Comparison of ENCODE assay signal across 14 mouse cellular contexts in the genomic region with DNA sequence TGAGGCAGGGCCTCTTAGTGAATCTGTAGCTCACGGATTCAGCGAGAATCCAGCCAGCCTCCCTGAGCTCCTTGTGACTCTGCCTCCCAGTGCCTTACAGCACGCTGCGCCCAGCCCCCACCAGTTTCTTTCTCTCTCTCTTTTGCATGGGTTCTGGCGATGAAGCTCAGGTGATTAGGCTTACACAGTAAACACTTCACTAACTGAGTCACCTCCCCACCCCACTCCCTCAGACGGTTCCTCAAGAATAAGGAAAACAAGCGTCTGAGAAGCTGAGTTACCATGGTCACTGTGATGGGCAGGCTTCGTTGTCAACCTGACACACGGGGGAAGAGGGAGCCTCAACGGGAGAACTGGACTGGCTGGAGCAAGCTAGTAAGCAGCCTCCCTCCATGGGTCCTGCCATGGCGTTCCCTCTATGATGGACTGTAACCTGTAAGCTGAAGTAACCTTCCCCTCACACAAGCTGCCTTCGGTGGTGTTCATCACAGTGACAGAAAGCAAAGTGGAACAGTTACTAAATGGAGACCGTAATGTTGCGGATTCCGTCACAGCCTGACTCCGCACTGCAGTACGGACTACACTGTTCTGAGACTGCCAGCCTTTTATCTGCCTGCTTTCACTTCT. TPM values are rescaled to one million over a fixed set of nuclear protein-coding genes. Genes with fewer than 3 reads are reported as not detected.
A peak's percentile ranks its signal among the peaks of the same experiment; 100 is the strongest.
DNase-seq lines count a peak whose midpoint lies in the region; ATAC-seq and TF ChIP-seq lines count a peak whose summit lies in the region.
"Had no signal": no experiment of that assay in that cellular context is flagged by ENCODE, and none has a peak within 500 bp of the region (broad histone marks: within the 10 kb centered on the region; RNA-seq: fewer than 3 reads in every experiment).

No protein-coding gene starts in this region.

- no peak overlapping the region for H3K9ac ChIP-seq in forebrain, embryonic 12.5 days
- no peak overlapping the region for H3K9ac ChIP-seq in forebrain, embryonic 11.5 days (ENCODE audit: low read length)
- H3K9ac ChIP-seq: embryonic facial prominence, embryonic 13.5 days; limb, embryonic 12.5 days had no signal

- no peak for DNase-seq in forebrain, embryonic 11.5 days (ENCODE audit: low spot score)
- DNase-seq in layer of hippocampus, adult 2 months (ENCODE audit: low spot score in 2 of 2), result no peak
- DNase-seq in layer of hippocampus, adult 11-12 months (ENCODE audit: low spot score), result no peak
- DNase-seq in R1 (ENCODE audit: low read depth, low spot score), result peak; percentile 11
- peak; percentile 78 for DNase-seq in lung, postnatal 25 days (ENCODE audit: low spot score)
- DNase-seq: cerebellum, postnatal 14 days; heart, adult 18-20 months; kidney, adult 2 months had no signal

- no peak overlapping the region for H3K4me2 ChIP-seq in forebrain, embryonic 12.5 days
- no peak overlapping the region for H3K4me2 ChIP-seq in forebrain, embryonic 11.5 days (ENCODE audit: low read depth, low read length, severe bottlenecking)
- H3K4me2 ChIP-seq: embryonic facial prominence, embryonic 13.5 days; limb, embryonic 12.5 days had no signal

- peaks cover 12% of the 10 kb centered on the region; the same call in 1 of the 2 replicates for H3K27me3 ChIP-seq in forebrain, embryonic 12.5 days
- no peaks in the 10 kb centered on the region for H3K27me3 ChIP-seq in forebrain, embryonic 11.5 days (ENCODE audit: control insufficient read depth, insufficient read depth, low read length)

- no peak for TF ChIP-seq CTCF in layer of hippocampus, adult 2 months (conservative IDR thresholded peaks at IDR 0.05)

- no peaks in the 10 kb centered on the region for H3K36me3 ChIP-seq in forebrain, embryonic 12.5 days (replicated peaks)
- no peaks in the 10 kb centered on the region for H3K36me3 ChIP-seq in forebrain, embryonic 11.5 days (ENCODE audit: control insufficient read depth, insufficient read depth, low read length)
- H3K36me3 ChIP-seq: embryonic facial prominence, embryonic 13.5 days; hindbrain, embryonic 10.5 days; limb, embryonic 12.5 days had no signal

- WGBS in forebrain, embryonic 12.5 days, result 37% methylated on average over 17 of the region's 17 CpGs
- WGBS in forebrain, embryonic 11.5 days, result 43% methylated on average over 17 of the region's 17 CpGs

- H3K4me1 ChIP-seq in forebrain, embryonic 12.5 days, result peaks cover 22% of the 10 kb centered on the region
- H3K4me1 ChIP-seq in forebrain, embryonic 11.5 days (replicated peaks; ENCODE audit: control insufficient read depth, insufficient read depth, low read length), result peaks cover 7% of the 10 kb centered on the region; the same call in 1 of the 2 replicates

- peak; percentile 44; the same call in 1 of the 2 replicates for ATAC-seq in forebrain, embryonic 12.5 days (ENCODE audit: low FRiP score)
- ATAC-seq in forebrain, embryonic 11.5 days (replicated peaks; ENCODE audit: low FRiP score), result no peak
- no peak for ATAC-seq in activated CD4-positive, CD25-positive, alpha-beta regulatory T cell, adult 4 months
- no peak for ATAC-seq in granulocyte monocyte progenitor cell, adult 5-6 weeks (replicated peaks; ENCODE audit: poor library complexity, severe bottlenecking)

- no peaks in the 10 kb centered on the region for H3K9me3 ChIP-seq in forebrain, embryonic 12.5 days
- no peaks in the 10 kb centered on the region for H3K9me3 ChIP-seq in forebrain, embryonic 11.5 days (ENCODE audit: control insufficient read depth, low read length)
- H3K9me3 ChIP-seq: embryonic facial prominence, embryonic 13.5 days; hindbrain, embryonic 10.5 days; limb, embryonic 12.5 days had no signal

- no peak overlapping the region for H3K4me3 ChIP-seq in forebrain, embryonic 12.5 days (replicated peaks)
- H3K4me3 ChIP-seq in forebrain, embryonic 11.5 days (ENCODE audit: low read depth, low read length), result no peak overlapping the region
- H3K4me3 ChIP-seq in layer of hippocampus, adult 2 months, result no peak overlapping the region
- H3K4me3 ChIP-seq: embryonic facial prominence, embryonic 13.5 days; hindbrain, embryonic 10.5 days; limb, embryonic 12.5 days had no signal

- no peak overlapping the region for H3K27ac ChIP-seq in forebrain, embryonic 12.5 days
- no peak overlapping the region for H3K27ac ChIP-seq in forebrain, embryonic 11.5 days (ENCODE audit: low read depth, low read length)
- H3K27ac ChIP-seq in layer of hippocampus, adult 2 months, result peak overlapping the region; percentile 97; the same call in 1 of the 2 replicates
- H3K27ac ChIP-seq: embryonic facial prominence, embryonic 13.5 days; hindbrain, embryonic 10.5 days; limb, embryonic 12.5 days had no signal

RNA-seq across cellular contexts. Expression of a gene that starts 37.8 kb away (rescaled TPM):
- 55.0 and 60.2 TPM in 2 replicates for polyA plus RNA-seq in forebrain, embryonic 12.5 days (2016; fragmentation: Nextera tagmentation; extraction: Ambion mirVana)
- 51.9 and 54.4 TPM in 2 replicates for polyA plus RNA-seq in forebrain, embryonic 11.5 days (2014; fragmentation: Nextera tagmentation; extraction: Ambion mirVana)
- 100 to 1,000 TPM; 177 to 193 TPM for total RNA-seq in layer of hippocampus, adult 2 months (2021)
- 10 to 100 TPM; 26.2 to 26.8 TPM for polyA plus RNA-seq in activated CD4-positive, CD25-positive, alpha-beta regulatory T cell, adult 4 months (2017; shearing (Covaris generic))
- 27.3 and 27.5 TPM in 2 replicates for total RNA-seq in granulocyte monocyte progenitor cell, adult 5-6 weeks (2014; fragmentation: Nextera tagmentation)
- 18.2 and 22.7 TPM in 2 replicates for total RNA-seq in granulocyte monocyte progenitor cell, adult 5-6 weeks (2017)

Comparison
In these comparisons a context has a peak if more than half of its experiments do, and no peak if none do; other contexts are left out.
1. DNase-seq: peak in R1 (single experiment) and lung, postnatal 25 days (single experiment); none in forebrain, embryonic 11.5 days (single experiment), layer of hippocampus, adult 2 months (0 of 2) and layer of hippocampus, adult 11-12 months (single experiment).